Mouse (Mus musculus): ENCODE measurements around the gene Opn1sw.
A peak's percentile ranks its signal among the peaks of the same experiment; 100 is the strongest.

Gene Opn1sw

GRCm38 (mm10) chr6:29388052-29388518 is at the start of gene Opn1sw:
Gene Opn1sw (minus strand): TSS chr6:29388468.
- no peak for DNase-seq

GRCm38 (mm10) chr6:29436461-29436934 is 48.2 kb upstream of the Opn1sw start:
- no peak for DNase-seq

GRCm38 (mm10) chr6:29435940-29436451 is 47.7 kb upstream of the Opn1sw start:
- no peak for DNase-seq

GRCm38 (mm10) chr6:29434911-29435691 is 46.8 kb upstream of the Opn1sw start:
- DNase-seq: no peak

- DNase-seq: no peak
Observed at GRCm38 (mm10) chr6:29433804-29434795, 45.8 kb upstream of the Opn1sw start.

GRCm38 (mm10) chr6:29433038-29433803 is 45.0 kb upstream of the Opn1sw start, which contains the start of gene Flnc:
Gene Flnc (plus strand): TSS chr6:29433256.
- no peak for DNase-seq

GRCm38 (mm10) chr6:29432676-29433037 is 44.4 kb upstream of the Opn1sw start:
- DNase-seq: no peak

- DNase-seq: no peak
Observed at GRCm38 (mm10) chr6:29432156-29432555, 43.9 kb upstream of the Opn1sw start.

GRCm38 (mm10) chr6:29431473-29431872 is 43.2 kb upstream of the Opn1sw start:
- no peak for DNase-seq

- DNase-seq: no peak
Observed at GRCm38 (mm10) chr6:29430681-29431420, 42.6 kb upstream of the Opn1sw start.

GRCm38 (mm10) chr6:29428171-29428570 is 39.9 kb upstream of the Opn1sw start:
- DNase-seq: no peak

GRCm38 (mm10) chr6:29426331-29426730 is 38.1 kb upstream of the Opn1sw start:
- DNase-seq: no peak

GRCm38 (mm10) chr6:29425118-29425517 is 36.9 kb upstream of the Opn1sw start:
- no peak for DNase-seq

- DNase-seq: no peak
Observed at GRCm38 (mm10) chr6:29420596-29420995, 32.3 kb upstream of the Opn1sw start.

- no peak for DNase-seq
Observed at GRCm38 (mm10) chr6:29415446-29415845, 27.2 kb upstream of the Opn1sw start.

GRCm38 (mm10) chr6:29406412-29406811 is 18.1 kb upstream of the Opn1sw start:
- DNase-seq: no peak

- DNase-seq: no peak
Observed at GRCm38 (mm10) chr6:29402693-29403342, 14.6 kb upstream of the Opn1sw start.

- DNase-seq: no peak
Observed at GRCm38 (mm10) chr6:29399851-29400250, 11.6 kb upstream of the Opn1sw start.

GRCm38 (mm10) chr6:29397575-29397974 is 9.3 kb upstream of the Opn1sw start:
- DNase-seq: peak; percentile 80

- DNase-seq: no peak
Observed at GRCm38 (mm10) chr6:29396714-29397540, 8.7 kb upstream of the Opn1sw start.
